Mouse (Mus musculus) layer of hippocampus, adult 6 months (tissue): Measurements from ENCODE around the gene Slc1a4. TPM values are rescaled to one million over a fixed set of nuclear protein-coding genes. Genes with fewer than 3 reads are reported as not detected.

ENCODE experiments used
- long read RNA-seq, 2 experiments: library from polyadenylated mRNA; unstranded; transcript quantifications; one replicate each; pipeline ENCODE4 v2.0.0; 2019 to 2020
- polyA plus RNA-seq: library from polyadenylated mRNA; unstranded; fragments of <200 nt; fragmentation: Nextera tagmentation; gene quantifications from 2 replicates; pipeline ENCODE4 v1.2.3, GENCODE M21; 2021

Gene Slc1a4
- 22.2 TPM in 2 replicates for polyA plus RNA-seq
- long read RNA-seq, experiment 1, transcript Slc1a4-202 (8 exons, 3,926 nt), result major isoform, 20 of 48 reads
- long read RNA-seq, experiment 1, partial matches to known transcripts, result 13 of 48 reads
- long read RNA-seq, experiment 1, other reads (novel, unspliced or antisense), result 15 of 48 reads
- long read RNA-seq, experiment 2, transcript Slc1a4-202 (8 exons, 3,926 nt), result major isoform, 125 of 155 reads
- long read RNA-seq, experiment 2, partial matches to known transcripts, result 5 of 155 reads
- long read RNA-seq, experiment 2, other reads (novel, unspliced or antisense), result 25 of 155 reads

DNA sequence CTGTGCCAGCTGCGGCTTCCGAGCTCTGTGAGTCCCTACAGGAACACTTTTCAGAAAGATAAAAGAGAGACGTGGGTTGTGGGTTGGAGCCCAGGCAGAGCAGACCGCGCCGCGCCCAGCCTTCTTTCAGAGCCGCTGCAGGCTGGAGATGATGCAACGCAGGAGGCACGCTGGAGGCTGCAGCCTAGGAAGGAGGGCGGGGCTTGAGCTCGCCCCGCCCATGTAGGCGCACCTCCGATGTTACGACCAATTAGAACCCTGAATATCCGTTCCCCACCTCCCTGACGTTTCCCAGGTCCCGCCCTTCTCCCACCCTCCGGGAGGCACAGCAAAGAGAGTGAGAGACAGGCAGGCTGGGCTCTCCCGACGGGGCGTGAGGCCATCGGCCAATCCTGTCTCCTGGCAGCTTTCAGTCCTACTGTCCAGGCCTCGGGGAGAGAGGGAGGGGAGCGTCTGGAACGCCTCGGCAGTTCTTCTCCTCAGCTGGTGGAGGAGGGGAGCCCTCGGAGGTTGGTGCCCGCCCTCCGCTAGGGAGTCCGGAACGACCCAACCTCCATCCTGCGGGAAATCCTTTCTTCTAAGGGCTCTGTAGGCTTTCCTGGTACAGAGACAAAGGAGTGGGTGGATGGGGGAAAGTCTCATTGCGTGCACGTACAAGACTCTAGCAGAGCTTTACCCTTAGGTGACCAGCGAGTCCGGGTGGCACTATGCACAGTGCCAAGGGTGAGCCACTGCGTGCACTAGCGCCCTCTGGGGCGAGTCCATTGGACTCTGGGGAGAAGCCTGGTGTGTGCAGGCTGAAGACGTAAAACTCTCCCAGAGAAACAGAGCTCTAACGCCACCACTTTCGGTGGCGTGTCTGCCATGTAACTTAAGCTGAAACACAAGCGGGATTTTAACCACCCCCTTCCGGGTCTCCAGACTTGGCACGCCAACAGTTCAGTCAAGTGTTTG lies at the start of gene Slc1a4:
Slc1a4 (minus strand) TSS at position 153 of the 954 bp plus-strand sequence.

Other genes with a start within 250 kb of the Slc1a4 start
- gene Actr2, start 219.8 kb downstream of the Slc1a4 start, polyA plus RNA-seq, result 111 and 146 TPM in 2 replicates
- 119 and 133 TPM in 2 replicates for gene Rab1a, start 131.3 kb downstream of the Slc1a4 start, polyA plus RNA-seq
- 15.5 and 19.1 TPM in 2 replicates for gene Cep68, start 83.3 kb downstream of the Slc1a4 start, polyA plus RNA-seq
- gene Sertad2, start 210.5 kb upstream of the Slc1a4 start, polyA plus RNA-seq, result 17.1 and 21.0 TPM in 2 replicates